Mouse (Mus musculus) embryonic fibroblast, embryonic 13.5 days (primary cell): ENCODE measurements around the gene Thyn1. TPM values are rescaled to one million over a fixed set of nuclear protein-coding genes. Genes with fewer than 3 reads are reported as not detected.

ENCODE experiments used
- H3K27ac ChIP-seq: 2 replicates; pipeline ENCODE4 v1.5.1; 2012; ENCODE audit warnings: low read length, control low read depth, inconsistent platforms; ENCODE audit not compliant: insufficient read depth
- H3K4me1 ChIP-seq: 2 replicates; pipeline ENCODE4 v1.6.1; 2011; ENCODE audit warnings: low read length; ENCODE audit not compliant: control insufficient read depth, insufficient read depth
- H3K4me3 ChIP-seq: 2 replicates; pipeline ENCODE4 v1.5.1; 2011; ENCODE audit warnings: mild to moderate bottlenecking, control low read depth, low read length; ENCODE audit not compliant: insufficient read depth
- CTCF ChIP-seq: IDR thresholded peaks from 2 replicates; pipeline ENCODE4 v1.5.1; 2011; ENCODE audit warnings: mild to moderate bottlenecking, control low read depth, low read length, moderate library complexity, borderline replicate concordance; ENCODE audit not compliant: insufficient read depth
- POLR2A ChIP-seq: IDR thresholded peaks from 2 replicates; pipeline ENCODE4 v1.6.1; 2011; ENCODE audit warnings: low read depth, mild to moderate bottlenecking, control low read depth, low read length, moderate library complexity
- polyA plus RNA-seq: library from polyadenylated mRNA; stranded (reverse); fragments of >200 nt; gene quantifications from 2 replicates; pipeline ENCODE4 v1.2.4, GENCODE M21; 2011; ENCODE audit warnings: low read depth; ENCODE audit not compliant: missing spikeins, insufficient read length

Gene Thyn1
- polyA plus RNA-seq, 1 experiment: 158 TPM

DNA sequence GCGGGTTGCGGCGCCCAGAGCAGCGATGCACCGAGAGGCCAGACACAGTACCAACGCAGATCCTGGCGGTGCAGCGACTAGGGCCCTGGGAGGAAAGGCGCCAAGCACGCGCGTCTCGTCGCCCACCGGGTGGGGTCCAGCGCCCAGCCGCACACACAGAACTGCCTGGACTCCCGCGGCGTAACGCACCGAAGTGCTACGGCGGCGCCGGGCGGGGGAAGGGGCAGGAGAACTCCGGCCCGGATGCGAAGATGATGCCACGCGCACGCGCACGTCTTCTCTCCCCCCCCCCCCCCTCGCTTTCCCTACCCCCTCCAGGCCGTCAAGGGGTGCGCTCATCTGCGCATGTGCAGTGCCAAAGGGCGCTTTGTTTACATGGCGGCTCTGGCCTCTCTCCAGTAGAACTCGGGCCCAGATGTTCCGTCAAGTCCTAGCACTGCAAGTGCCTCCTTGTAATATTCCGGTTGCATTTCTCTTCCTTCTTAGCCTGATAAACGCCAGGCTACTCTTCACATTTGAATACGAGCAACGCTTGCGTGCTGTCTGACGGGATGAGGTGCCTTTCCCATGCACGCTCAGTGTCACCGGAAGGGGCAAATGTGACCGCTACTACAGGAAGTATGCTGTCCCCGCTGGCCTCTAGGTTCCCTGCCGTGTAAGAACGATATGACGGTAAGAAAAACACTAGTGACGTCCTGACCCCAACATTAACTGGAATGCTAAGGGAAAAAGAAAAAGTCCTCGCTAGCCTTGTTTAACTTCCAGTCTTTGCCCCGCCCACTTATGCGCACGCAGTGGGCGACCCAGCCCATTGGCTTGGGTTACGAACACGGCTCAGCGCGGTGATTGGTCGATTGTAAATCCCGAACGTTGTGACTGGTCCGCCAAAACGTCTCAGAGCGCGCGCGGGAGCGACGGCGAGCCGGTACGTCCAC is 30.6 kb downstream of the Thyn1 start, which contains the start of the genes Vps26b and Ncapd3:
Vps26b (minus strand) TSS at position 238 of the 935 bp plus-strand sequence.
Ncapd3 (plus strand) TSS at position 348 of the 935 bp plus-strand sequence.
- H3K27ac ChIP-seq: peak within 1 kb of the TSS; percentile 39
- peak within 1 kb of the TSS; percentile 76 for H3K4me3 ChIP-seq
- TF ChIP-seq CTCF: no peak
- peak; percentile 91 for TF ChIP-seq POLR2A
- peaks cover 10% of the 10 kb centered on the region; the same call in 1 of the 2 replicates for H3K4me1 ChIP-seq

GRCm38 (mm10) chr9:27030763-27031100 is 31.2 kb downstream of the Thyn1 start:
- H3K4me3 ChIP-seq: peak overlapping the region; percentile 76
- H3K4me1 ChIP-seq: peaks cover 10% of the 10 kb centered on the region; the same call in 1 of the 2 replicates
- H3K27ac ChIP-seq: no peak overlapping the region
- TF ChIP-seq CTCF: no peak
- TF ChIP-seq POLR2A: peak; percentile 70; the same call in 1 of the 2 replicates

GRCm38 (mm10) chr9:27043892-27044291 is 44.4 kb downstream of the Thyn1 start:
- no peak for TF ChIP-seq POLR2A

GRCm38 (mm10) chr9:27049492-27049891 is 50.0 kb downstream of the Thyn1 start:
- Histone ChIP-seq H3K4me3 (no peak overlapping the region), H3K4me1 (no peaks in the 10 kb centered on the region), H3K27ac (no peak overlapping the region)
- no peak for TF ChIP-seq POLR2A
- no peak for TF ChIP-seq CTCF

More at GRCm38 (mm10) chr9:27043892-27044291, 44.4 kb downstream of the Thyn1 start:
- Histone ChIP-seq H3K27ac (no peak overlapping the region), H3K4me3 (no peak overlapping the region), H3K4me1 (no peaks in the 10 kb centered on the region)

Other genes with a start within 250 kb of the Thyn1 start
- 0.35 TPM in 1 of 2 replicates, not detected in the other for gene Glb1l2, start 193.2 kb upstream of the Thyn1 start, polyA plus RNA-seq
- not detected in 2 replicates for gene Glb1l3, start 138.8 kb upstream of the Thyn1 start, polyA plus RNA-seq
- not detected in 2 replicates for gene Gm1110, start 76.6 kb upstream of the Thyn1 start, polyA plus RNA-seq
- 24.0 and 28.9 TPM in 2 replicates for gene Acad8, start 144 bp upstream of the Thyn1 start, polyA plus RNA-seq
- 37.6 and 45.6 TPM in 2 replicates for gene Vps26b, start 30.4 kb downstream of the Thyn1 start, polyA plus RNA-seq
- 16.7 and 18.2 TPM in 2 replicates for gene Ncapd3, start 30.5 kb downstream of the Thyn1 start, polyA plus RNA-seq
- gene Jam3, start 155.7 kb downstream of the Thyn1 start, polyA plus RNA-seq: 45.6 and 50.3 TPM in 2 replicates